Mouse (Mus musculus): ENCODE measurements around the gene Umps. TPM values are rescaled to one million over a fixed set of nuclear protein-coding genes. Genes with fewer than 3 reads are reported as not detected.

Gene Umps
- polyA plus RNA-seq, 1 experiment from 2014 or later, result 95.8 TPM

DNA sequence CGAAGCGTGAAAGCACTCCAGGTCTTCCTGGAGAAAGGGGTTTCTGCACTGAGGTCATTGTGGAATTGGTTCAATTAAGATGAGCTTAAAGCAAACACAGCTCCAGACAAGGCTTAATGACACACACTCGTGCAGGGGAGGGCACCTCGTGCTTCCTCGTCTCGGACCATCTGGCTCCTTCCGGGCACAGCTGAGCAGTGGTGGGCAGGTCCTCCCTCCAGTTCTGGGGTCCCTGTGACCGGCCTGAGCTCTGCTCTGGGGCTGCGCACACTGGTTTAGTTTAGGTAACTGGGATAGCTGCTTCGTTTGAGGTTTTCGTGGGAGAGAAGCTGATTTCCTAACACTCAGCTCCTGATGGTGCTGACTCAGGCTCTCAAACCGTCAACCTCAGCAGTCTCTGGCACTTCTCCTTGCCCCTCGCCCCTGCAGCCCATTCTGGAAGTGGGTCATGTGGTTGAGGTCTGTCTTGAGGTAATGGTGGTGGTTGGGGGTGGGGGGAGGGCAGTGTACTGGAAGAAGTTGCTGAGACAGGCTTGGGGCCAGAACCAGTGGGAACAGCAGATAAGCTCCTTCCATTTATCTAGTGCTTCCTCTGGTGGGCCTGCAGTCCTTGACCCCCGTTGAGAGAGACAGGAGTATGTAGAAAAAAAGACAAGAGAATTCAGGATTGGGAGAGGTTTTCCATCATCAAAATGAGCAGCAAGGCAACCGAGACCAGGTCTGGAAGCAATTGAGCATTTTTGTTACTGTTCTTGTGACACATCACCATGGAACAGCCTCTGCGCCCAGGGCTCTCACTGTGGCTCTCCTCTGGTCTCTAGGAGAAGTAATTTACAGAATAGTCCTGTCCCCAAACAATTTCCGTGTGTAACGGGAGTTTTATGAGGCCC is 44.5 kb downstream of the Umps start:
- H3K27me3 ChIP-seq (ENCODE audit: low read depth, poor library complexity, severe bottlenecking), result no peaks in the 10 kb centered on the region
- DNase-seq (ENCODE audit: low spot score), result no peak

DNA sequence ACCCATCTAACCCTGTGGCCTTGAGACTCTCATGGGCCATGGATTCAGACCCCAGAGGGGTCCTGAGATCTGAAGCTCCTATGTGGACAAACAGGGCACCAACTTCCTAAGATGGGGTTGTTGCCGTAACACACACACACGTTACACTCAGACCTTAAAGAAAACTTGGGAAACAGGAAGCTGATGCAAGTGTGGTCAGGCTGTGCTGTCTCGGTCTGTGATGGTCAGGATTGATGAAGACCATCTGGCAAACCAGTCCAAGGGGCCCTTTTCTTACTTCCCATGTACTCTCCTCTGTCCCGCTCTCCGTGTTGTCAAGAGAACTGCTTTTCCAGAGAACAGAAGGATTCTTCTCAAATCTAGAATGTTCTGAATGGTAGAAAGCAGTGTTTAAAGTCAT is 45.3 kb downstream of the Umps start:
- peaks cover 4% of the 10 kb centered on the region; the same call in 1 of the 2 replicates for H3K36me3 ChIP-seq
- H3K4me3 ChIP-seq, result no peak overlapping the region
- WGBS, result 87% methylated on average over 5 of the region's 5 CpGs
- H3K4me1 ChIP-seq, result peaks cover 27% of the 10 kb centered on the region
- no peaks in the 10 kb centered on the region for H3K9me3 ChIP-seq (replicated peaks)
- H3K27me3 ChIP-seq (ENCODE audit: low read depth, poor library complexity, severe bottlenecking), result no peaks in the 10 kb centered on the region
- no peak overlapping the region for H3K27ac ChIP-seq (replicated peaks)
- DNase-seq (ENCODE audit: low spot score), result no peak

More for the DNA sequence above, 44.5 kb downstream of the Umps start:
- no peaks in the 10 kb centered on the region for H3K9me3 ChIP-seq (replicated peaks)
- peaks cover 19% of the 10 kb centered on the region for H3K4me1 ChIP-seq
- H3K36me3 ChIP-seq, result peaks cover 4% of the 10 kb centered on the region; the same call in 1 of the 2 replicates
- 72% methylated on average over 18 of the region's 18 CpGs for WGBS
- peak overlapping the region; percentile 59; the same call in 1 of the 2 replicates for H3K27ac ChIP-seq (replicated peaks)
- H3K4me3 ChIP-seq, result no peak overlapping the region

DNA sequence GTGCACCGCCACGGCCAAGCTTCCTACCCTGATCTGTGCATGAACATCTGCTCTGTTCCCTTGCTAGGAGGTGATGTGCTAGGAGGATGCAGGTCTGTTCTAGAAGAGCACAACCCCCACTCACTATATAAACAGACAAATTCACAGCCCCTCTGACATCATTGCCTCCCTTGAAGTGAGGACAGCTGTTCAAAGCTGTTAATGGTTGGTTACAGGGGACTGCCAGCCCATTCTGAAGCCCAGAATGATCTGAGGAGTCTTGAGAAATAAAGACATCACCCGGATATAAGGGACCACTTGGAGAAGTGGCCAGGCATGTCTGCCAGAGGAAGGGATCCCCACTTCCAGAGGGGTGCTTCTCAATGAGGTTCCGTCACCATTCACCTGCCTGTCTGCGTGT is 48.9 kb downstream of the Umps start:
- Histone ChIP-seq H3K27ac (replicated peaks) (no peak overlapping the region), H3K27me3 (ENCODE audit: low read depth, poor library complexity, severe bottlenecking) (no peaks in the 10 kb centered on the region), H3K4me1 (peaks cover 29% of the 10 kb centered on the region), H3K4me3 (no peak overlapping the region), H3K36me3 (peaks cover 4% of the 10 kb centered on the region; the same call in 1 of the 2 replicates), H3K9me3 (replicated peaks) (no peaks in the 10 kb centered on the region)
- no peak for DNase-seq (ENCODE audit: low spot score)
- WGBS, result 88% methylated on average over 5 of the region's 5 CpGs

GRCm38 (mm10) chr16:33917390-33917789 is 49.4 kb downstream of the Umps start:
- Histone ChIP-seq H3K27ac (replicated peaks) (no peak overlapping the region), H3K27me3 (ENCODE audit: low read depth, poor library complexity, severe bottlenecking) (no peaks in the 10 kb centered on the region), H3K4me3 (no peak overlapping the region), H3K36me3 (peaks cover 4% of the 10 kb centered on the region; the same call in 1 of the 2 replicates), H3K4me1 (peaks cover 27% of the 10 kb centered on the region), H3K9me3 (replicated peaks) (no peaks in the 10 kb centered on the region)
- no peak for DNase-seq (ENCODE audit: low spot score)
- 79% methylated on average over 5 of the region's 5 CpGs for WGBS

DNA sequence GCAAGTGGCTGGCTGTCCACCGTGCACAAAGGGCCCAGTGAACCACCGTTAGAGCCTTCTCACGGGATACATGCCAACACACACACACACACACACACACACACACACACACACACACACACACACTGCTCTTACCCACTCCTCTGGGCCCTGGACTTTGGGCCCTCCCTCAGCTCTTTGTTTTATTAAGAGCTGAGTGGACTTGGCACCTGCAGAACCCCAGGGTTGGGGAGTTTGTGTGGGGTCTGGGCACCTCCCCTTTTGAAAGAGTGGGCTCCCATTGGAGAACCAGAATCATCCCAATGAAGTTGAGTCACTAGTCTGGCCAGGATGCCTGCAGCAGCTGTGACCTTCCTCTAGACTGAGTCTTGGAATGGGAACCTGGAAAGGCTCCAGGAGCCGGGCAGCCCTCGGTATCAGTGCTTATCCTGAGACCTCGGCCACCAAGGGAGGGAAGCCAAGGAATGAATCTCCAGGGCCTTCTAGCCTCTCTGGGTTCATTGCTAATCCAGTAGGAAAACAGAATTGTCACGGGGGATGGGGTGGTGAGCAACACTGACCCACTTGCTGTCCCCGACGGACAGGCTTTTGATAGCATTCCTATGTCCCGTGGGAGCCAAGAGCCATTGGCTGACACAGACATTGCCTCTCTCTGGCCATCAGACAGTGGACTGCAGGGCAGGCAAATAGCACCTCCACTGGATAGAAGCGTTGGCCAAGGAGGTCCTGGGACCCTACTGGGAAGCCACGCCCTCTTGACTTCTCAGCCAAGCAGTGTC is 50.2 kb downstream of the Umps start:
- peaks cover 4% of the 10 kb centered on the region; the same call in 1 of the 2 replicates for H3K36me3 ChIP-seq
- H3K4me3 ChIP-seq, result no peak overlapping the region
- WGBS, result 82% methylated on average over 12 of the region's 12 CpGs
- DNase-seq (ENCODE audit: low spot score), result no peak
- H3K27me3 ChIP-seq (ENCODE audit: low read depth, poor library complexity, severe bottlenecking), result no peaks in the 10 kb centered on the region
- H3K9me3 ChIP-seq (replicated peaks), result no peaks in the 10 kb centered on the region
- peaks cover 20% of the 10 kb centered on the region for H3K4me1 ChIP-seq
- peak overlapping the region; percentile 19; the same call in 1 of the 2 replicates for H3K27ac ChIP-seq (replicated peaks)

DNA sequence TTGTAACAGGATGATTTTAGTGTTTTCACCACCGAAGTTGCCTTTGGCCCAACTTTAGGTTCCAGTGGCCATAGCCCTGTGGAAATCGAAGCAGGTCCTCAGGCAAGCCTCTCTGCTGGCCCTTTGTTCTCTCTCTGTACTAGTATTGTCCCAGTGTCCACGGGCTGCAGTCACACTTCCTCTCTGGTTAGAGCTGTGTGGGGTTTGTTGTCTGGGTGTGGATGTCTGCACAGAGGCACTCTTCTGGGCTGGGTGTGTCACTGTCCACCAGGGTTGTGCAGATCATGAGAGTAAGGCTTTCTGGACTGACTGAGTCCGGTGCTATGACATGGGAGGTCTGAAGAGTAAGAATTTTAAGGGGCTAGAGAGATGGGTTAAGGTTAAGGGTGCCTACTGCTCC is 51.8 kb downstream of the Umps start:
- H3K9me3 ChIP-seq (replicated peaks), result no peaks in the 10 kb centered on the region
- peaks cover 17% of the 10 kb centered on the region for H3K4me1 ChIP-seq
- H3K27me3 ChIP-seq (ENCODE audit: low read depth, poor library complexity, severe bottlenecking), result no peaks in the 10 kb centered on the region
- H3K36me3 ChIP-seq, result peaks cover 3% of the 10 kb centered on the region; the same call in 1 of the 2 replicates
- H3K27ac ChIP-seq (replicated peaks), result 0 out of 2 replicates have a peak overlapping the region, but pooled peaks have one; percentile 28
- no peak for DNase-seq (ENCODE audit: low spot score)
- 89% methylated on average over 4 of the region's 4 CpGs for WGBS
- no peak overlapping the region for H3K4me3 ChIP-seq

GRCm38 (mm10) chr16:33908239-33908638 is 58.6 kb downstream of the Umps start:
- Histone ChIP-seq H3K4me1 (peaks cover 11% of the 10 kb centered on the region), H3K4me3 (no peak overlapping the region), H3K27ac (replicated peaks) (no peak overlapping the region), H3K36me3 (no peaks in the 10 kb centered on the region), H3K27me3 (ENCODE audit: low read depth, poor library complexity, severe bottlenecking) (no peaks in the 10 kb centered on the region), H3K9me3 (replicated peaks) (no peaks in the 10 kb centered on the region)
- DNase-seq (ENCODE audit: low spot score), result no peak
- WGBS, result 81% methylated on average over 4 of the region's 4 CpGs

Other genes with a start within 250 kb of the Umps start
- 0.10 and 0.15 TPM in 2 replicates for gene Muc13, start 173.0 kb downstream of the Umps start, polyA plus RNA-seq (2016; fragmentation: Nextera tagmentation; extraction: Ambion mirVana)
- 9.0 and 13.6 TPM in 2 replicates for gene Itgb5, start 137.4 kb downstream of the Umps start, polyA plus RNA-seq (2016; fragmentation: Nextera tagmentation; extraction: Ambion mirVana)

Data from midbrain, embryonic 10.5 days (tissue).